17 mouse cellular contexts compared by ENCODE assay signal in genomic region chr1:93656325-93657024, GRCm38 (mm10). TPM values are rescaled to one million over a fixed set of nuclear protein-coding genes. Genes with fewer than 3 reads are reported as not detected.
"Had no signal": no experiment of that assay in that cellular context is flagged by ENCODE, and none has a peak within 500 bp of the region (broad histone marks: within the 10 kb centered on the region; RNA-seq: fewer than 3 reads in every experiment).

No protein-coding gene starts in this region.

- H3K4me3 ChIP-seq: kidney, embryonic 15.5 days; left cerebral cortex, adult 2 months; limb, embryonic 15.5 days; liver, embryonic 12.5 days; midbrain, embryonic 15.5 days; neural tube, embryonic 13.5 days; stomach, embryonic 15.5 days had no signal

- DNase-seq: kidney, postnatal 14 days; lung, embryonic 14.5 days; lung, postnatal 10 days; lung, postnatal 4 days; retina, postnatal 1 day; right cerebral cortex, postnatal 4 days; thymus, postnatal 36 days had no signal

- H3K9me3 ChIP-seq: kidney, embryonic 15.5 days; limb, embryonic 15.5 days; liver, embryonic 12.5 days; midbrain, embryonic 15.5 days; stomach, embryonic 15.5 days had no signal

- H3K36me3 ChIP-seq: kidney, embryonic 15.5 days; limb, embryonic 15.5 days; liver, embryonic 12.5 days; midbrain, embryonic 15.5 days; neural tube, embryonic 13.5 days; stomach, embryonic 15.5 days had no signal

- H3K4me2 ChIP-seq: kidney, embryonic 15.5 days; limb, embryonic 15.5 days; liver, embryonic 12.5 days; lung, embryonic 14.5 days; midbrain, embryonic 11.5 days; midbrain, embryonic 15.5 days; neural tube, embryonic 13.5 days; stomach, embryonic 15.5 days had no signal

- H3K4me1 ChIP-seq: limb, embryonic 15.5 days; midbrain, embryonic 15.5 days; neural tube, embryonic 13.5 days; stomach, embryonic 15.5 days had no signal

- ATAC-seq: liver, embryonic 12.5 days; midbrain, embryonic 15.5 days had no signal

- H3K9ac ChIP-seq: kidney, embryonic 15.5 days; limb, embryonic 15.5 days; liver, embryonic 12.5 days; lung, embryonic 14.5 days; midbrain, embryonic 15.5 days; neural tube, embryonic 13.5 days; stomach, embryonic 15.5 days had no signal

- H3K27ac ChIP-seq: kidney, embryonic 15.5 days; left cerebral cortex, adult 2 months; limb, embryonic 15.5 days; liver, embryonic 12.5 days; midbrain, embryonic 15.5 days; neural tube, embryonic 13.5 days; stomach, embryonic 15.5 days had no signal

- H3K27me3 ChIP-seq: kidney, embryonic 15.5 days; limb, embryonic 15.5 days; midbrain, embryonic 15.5 days; neural tube, embryonic 13.5 days; stomach, embryonic 15.5 days had no signal

RNA-seq across cellular contexts. Expression of gene Bok, which starts 29.0 kb away (rescaled TPM):
- total RNA-seq: megakaryocyte, adult 5-6 weeks; monocyte, adult 5-6 weeks had no signal
